Mouse (Mus musculus) thymus, adult 2 months (tissue): ENCODE data around the gene Cttn.

Source experiments
- CTCF ChIP-seq: fragments of 200-500 bp; IDR thresholded peaks from 2 replicates; pipeline ENCODE4 v1.5.1; 2012; ENCODE audit warnings: mild to moderate bottlenecking, control low read depth, low read length, moderate library complexity, borderline replicate concordance; ENCODE audit not compliant: control insufficient read depth, poor library complexity, insufficient read depth; ENCODE audit errors: extremely low read depth
- POLR2A ChIP-seq: fragments of 200-500 bp; IDR thresholded peaks from 2 replicates; pipeline ENCODE4 v1.6.1; 2012; ENCODE audit warnings: mild to moderate bottlenecking, low read length, control low read depth, moderate library complexity; ENCODE audit not compliant: control insufficient read depth, poor library complexity, insufficient read depth; ENCODE audit errors: extremely low read depth

DNA sequence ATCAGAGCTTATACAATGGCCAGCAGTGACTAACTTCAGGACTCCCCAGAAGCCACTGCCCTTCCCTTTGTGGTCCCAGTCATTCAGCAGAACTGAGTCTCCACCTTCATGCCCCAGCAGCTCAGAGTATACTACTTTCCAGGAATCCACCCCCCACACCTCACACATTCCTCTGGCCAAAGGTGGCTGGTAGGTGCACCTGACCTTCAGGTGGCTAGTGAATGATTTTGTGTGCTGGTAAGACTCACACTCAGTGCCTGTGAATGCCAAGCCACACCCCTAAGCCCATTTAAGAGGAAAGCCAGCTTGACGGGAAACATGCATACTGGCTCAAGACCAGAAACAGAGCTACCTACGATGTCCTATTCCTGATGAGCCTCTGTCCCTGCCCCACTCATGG lies 37.9 kb downstream of the Cttn start:
- TF ChIP-seq POLR2A, result no peak
- TF ChIP-seq CTCF, result no peak
